Mouse (Mus musculus): ENCODE results near the gene Epha4.

The Epha4 gene

DNA sequence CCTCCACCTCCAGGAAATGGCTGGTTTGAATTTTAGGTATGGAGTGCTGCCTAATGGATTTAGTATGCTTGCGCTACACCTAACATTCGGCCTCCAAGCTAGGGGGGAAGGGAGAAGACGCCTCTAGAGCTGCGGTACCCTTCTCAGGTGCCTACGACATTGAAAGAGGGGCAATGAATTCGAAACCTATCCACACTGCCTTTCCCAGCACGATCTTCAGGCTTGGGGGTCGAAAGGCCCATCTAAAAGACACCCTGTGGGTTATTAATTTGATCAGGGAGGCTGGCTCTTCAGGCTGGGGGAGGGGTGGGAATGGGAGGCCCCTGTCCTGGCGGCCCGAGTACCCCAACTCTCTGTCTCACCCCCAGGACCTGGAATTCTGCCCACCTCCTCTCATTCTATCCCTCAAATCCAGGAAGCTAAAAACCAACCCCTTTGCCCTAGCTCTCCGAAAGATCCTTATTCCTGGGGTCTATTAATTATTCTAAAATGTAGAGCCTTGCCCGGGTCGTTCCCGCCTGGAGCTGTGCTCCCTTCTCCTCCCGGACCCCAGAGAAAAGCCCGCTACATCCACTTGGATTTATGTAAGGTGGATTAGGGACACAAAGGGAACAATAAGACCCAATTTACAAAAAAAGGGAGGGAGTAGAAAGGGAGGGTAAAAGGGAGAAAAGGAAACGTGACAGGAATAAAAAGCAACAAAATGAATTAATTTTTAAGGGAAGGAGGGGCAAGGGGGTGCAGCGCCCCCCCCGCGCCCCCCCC lies 2.3 kb downstream of the Epha4 start:
- DNase-seq (ENCODE audit: low read depth, low spot score), result no peak

- no peak for DNase-seq (ENCODE audit: low read depth, low spot score)
Measured at GRCm38 (mm10) chr1:77512059-77512407, 2.9 kb downstream of the Epha4 start.

DNA sequence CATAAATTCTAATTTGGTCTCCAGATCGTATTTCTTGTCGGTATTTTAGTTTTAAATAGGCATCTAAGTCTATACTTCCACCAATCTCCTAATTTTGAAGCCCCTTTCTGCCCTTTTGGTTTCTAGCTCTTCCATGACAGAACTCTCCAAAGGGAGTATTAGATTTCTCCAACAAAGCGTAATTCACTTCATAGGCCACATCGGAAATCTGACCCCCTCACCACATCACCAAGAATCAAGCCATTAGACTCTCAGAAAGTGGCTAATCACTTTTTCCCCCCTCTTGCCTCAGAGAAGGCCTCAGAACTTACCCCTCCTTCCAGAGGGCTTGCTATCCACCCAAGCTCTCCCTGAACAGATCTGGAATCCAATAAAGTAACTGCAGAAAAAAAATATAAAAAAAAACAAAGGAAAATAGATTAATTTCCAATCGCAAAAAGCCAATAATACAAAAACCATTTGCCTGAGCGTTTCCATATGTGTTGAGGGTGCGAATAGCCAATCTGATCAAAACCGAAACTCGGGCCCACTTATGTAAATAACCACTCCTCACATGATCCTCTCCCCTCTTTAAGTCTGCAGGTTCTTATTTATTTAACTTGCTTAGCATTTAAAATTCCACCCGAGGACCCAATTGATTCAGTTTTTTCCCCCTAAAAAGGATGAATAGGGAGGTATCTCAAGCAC lies 3.4 kb downstream of the Epha4 start:
- no peak for DNase-seq (ENCODE audit: low read depth, low spot score)

GRCm38 (mm10) chr1:77510623-77511022 lies 4.3 kb downstream of the Epha4 start:
- no peak for DNase-seq (ENCODE audit: low read depth, low spot score)

- DNase-seq (ENCODE audit: low read depth, low spot score), result no peak
Measured at GRCm38 (mm10) chr1:77506856-77507200, 8.1 kb downstream of the Epha4 start.

DNA sequence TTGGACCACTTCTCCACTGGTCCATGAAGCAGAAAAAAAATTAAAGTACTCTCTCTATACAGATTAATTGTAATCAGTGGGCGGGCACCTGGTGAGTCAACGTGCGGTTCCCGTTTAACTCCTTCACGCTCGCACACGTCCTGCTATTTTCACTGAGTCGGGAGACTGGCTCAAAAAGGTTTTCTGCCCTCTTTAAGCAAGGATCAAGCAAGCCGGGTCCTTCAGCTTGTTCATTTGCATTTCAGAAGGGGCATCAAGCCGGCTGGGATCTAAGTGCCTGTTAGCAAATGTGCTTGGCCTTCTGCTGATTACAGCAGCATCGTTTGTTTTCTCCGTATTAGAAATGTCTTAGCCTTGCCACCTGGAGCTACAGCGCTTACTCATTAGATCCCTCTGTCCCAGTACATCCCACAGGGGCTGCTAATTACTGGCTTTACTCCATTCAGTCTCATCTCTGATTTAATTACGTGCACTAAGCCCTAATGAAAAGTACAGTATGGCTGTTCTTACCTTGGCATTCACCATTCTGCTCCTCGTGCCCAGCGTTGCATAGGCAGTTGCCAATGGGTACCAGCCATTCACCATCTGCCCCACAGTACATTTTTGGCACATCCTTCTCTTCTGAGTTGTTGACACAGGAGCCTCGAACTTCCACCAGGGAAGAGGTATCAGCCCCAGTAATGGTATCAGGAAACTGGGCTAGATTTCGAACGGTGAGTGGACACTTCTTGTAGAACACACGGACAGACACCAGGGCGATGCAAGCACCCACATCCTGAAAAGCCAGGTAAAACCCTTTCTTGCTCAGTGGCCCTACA lies 8.6 kb downstream of the Epha4 start:
- no peak for DNase-seq (ENCODE audit: low read depth, low spot score)

DNA sequence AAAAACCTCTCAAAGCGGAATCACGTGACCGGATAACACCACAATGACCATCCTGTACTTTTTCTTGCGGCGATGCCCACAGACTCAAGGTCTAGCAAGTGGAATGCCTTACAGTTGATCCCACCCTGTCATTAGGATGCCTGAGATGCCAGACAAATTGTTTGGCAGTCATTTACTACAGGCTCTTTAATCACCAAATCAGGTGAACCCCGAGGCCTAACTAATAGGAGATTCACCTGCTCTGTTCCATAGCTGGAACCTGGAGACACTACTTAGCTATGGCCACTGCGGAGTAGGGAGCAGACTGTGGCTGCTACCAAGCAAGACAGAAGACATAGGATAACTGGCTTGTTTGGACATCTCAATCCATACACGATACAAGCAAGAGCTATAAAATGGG lies 9.6 kb downstream of the Epha4 start:
- DNase-seq (ENCODE audit: low read depth, low spot score), result no peak

GRCm38 (mm10) chr1:77504813-77505212 lies 10.1 kb downstream of the Epha4 start:
- no peak for DNase-seq (ENCODE audit: low read depth, low spot score)

- no peak for DNase-seq (ENCODE audit: low read depth, low spot score)
Measured at GRCm38 (mm10) chr1:77503711-77504181, 11.1 kb downstream of the Epha4 start.

DNA sequence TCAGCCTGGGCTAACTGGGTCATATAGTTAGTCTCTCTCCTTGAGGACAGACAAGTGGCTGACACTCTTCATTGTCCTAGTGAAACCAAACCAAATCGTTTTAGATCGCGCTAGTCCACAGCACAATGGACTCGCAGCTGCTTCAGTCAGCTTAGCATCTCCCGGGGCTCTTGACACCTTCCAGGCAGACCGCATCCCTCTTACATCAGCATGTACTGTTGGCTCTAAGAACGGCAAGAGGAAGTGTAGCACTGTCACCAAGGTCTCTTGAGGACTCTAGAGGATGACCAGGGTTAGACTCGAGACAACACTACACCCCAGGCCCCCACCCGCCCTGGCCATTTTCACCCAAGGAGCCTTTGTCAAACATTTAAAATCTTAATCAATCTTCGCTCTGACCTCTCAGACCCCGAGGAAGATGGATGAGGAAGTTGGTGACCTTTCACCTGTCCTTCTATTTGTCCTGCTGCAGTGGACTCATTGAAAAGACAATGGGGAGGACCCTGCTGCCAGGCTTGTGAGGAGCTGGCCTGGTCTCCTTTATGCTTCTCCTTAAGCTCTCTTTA lies 12.3 kb downstream of the Epha4 start:
- DNase-seq (ENCODE audit: low read depth, low spot score), result no peak

DNA sequence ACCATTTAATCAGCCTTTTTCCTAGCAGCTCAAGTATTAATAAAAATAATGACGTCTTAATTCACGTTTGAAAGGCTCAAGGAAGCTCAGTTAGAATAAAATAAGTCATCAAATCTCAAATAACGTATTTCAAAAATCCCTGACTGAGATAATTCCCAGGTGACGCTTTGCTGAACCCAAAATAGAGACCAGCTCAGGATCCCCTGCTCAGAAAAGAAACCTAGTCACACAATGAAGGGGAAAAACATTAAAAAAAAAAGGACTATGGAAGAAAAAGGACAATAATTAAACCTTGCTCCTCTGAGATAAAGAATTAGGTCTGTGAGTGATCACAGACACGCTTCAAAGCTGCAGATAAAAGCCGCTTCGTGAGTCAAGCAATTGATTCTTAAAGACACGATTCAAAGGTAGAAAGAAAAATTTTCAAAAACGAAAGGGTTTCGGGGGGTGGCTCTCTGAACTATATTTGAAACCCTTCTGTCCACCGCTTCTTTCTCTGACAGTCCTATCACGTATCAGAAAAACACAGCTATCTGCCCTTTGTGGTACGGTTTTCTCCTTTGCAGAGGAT lies 13.4 kb downstream of the Epha4 start:
- no peak for DNase-seq (ENCODE audit: low read depth, low spot score)

DNA sequence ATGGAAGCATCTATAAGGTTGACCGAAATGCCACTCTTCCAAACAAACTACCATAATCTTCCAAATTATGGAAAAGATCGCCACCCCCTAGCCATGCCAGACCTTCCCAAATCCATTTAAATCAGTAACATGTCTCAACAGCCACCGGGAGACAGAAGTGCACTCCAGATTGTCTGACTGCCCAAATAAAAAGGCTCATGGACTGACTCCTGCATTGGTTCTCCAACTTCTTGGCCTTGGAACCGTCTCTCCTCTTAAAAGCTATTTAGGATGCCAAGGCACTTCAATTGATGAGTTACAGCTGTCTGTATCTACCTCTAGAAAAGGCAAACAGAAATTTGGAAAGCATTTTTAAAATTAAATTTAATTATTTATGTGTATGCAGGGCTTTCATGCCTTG lies 17.4 kb downstream of the Epha4 start:
- DNase-seq (ENCODE audit: low read depth, low spot score), result no peak

DNA sequence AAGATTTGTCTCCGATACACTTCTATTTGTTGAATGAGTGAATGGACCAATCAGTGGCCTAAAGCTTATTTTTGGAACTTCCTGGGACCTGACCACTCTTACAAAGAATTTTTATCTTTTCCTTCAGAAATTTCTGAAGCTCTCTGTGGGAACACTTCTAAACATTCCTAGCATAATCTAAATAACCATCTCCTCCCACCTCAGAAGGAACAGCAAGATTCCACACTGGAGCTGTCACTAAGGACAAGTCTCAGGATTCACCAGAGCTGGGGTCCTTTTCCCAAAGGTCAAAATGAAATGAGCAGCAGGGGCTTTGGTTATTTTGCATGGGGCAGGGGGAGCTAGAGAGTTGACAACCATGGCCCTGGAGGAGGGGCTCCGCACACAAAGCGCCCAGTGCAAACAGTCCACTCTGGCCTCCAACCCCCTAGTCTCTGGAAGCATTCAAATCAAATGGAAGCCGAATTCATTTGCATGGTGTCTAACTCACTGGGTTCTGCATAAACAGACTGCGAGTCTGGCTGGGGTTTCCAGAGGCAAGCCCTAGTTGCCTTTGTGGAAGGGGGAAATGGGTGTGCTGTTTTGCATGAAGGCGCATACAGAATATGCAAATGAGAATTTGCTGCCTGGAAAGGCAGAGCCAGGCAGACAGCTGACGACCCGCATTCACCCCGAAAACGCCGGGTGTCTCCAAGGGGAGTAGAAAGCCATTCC lies 18.3 kb downstream of the Epha4 start:
- no peak for DNase-seq (ENCODE audit: low read depth, low spot score)

DNA sequence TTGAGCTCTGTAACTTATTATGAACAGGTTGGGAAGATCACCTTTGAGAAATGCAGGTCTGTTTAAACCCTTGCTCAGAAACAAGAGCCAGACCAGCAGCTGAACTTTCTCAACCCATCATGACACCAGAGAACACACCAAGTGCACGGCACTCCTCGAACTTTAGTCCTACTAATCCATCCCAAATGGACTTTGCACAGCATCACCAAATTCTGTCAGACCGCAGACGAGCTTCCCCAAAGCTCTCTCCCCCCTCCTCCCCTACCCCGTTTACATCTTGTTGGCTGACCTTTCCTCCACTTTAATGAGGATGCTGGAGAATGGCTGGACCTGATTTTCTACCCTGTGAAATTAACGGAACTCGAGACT lies 19.1 kb downstream of the Epha4 start:
- DNase-seq (ENCODE audit: low read depth, low spot score), result no peak

- no peak for DNase-seq (ENCODE audit: low read depth, low spot score)
Measured at GRCm38 (mm10) chr1:77495030-77495789, 19.7 kb downstream of the Epha4 start.

DNA sequence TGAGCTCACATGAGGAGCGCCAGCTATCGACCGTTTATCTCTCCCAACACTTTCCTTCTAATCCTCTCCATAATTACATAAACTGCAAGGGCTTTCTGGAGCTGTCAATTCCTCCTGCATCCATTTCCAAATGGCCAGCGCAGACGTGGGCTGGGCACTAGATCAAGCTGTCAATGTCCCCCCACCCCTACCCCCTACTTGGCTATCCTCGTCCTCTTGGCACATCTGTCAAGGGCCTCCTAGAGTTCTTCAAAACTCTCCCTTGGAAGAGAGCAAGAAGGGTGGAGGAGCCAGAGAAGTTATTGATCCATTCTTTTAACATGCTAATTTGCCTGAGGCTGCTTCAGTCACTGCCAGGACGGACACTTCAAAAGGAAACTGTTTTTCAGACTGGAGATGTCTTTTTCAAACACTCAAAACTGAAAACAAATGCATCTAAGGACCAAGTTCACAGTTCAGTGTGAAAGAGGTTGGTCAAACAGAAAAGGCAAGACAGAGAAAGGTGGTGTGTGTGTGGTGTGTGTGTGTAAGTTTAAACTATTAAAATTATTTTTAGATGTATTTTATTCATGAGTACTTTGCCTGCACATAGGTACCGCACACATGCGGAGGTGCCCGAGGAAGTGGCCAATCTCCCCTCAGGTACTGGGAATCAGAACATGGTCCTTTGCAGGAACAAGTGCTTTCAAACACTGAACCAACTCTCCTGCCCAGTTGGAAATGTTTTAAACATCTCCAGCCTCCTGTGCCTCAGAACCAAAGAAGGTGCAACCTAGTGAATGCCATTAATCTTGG lies 20.9 kb downstream of the Epha4 start:
- no peak for DNase-seq (ENCODE audit: low read depth, low spot score)

DNA sequence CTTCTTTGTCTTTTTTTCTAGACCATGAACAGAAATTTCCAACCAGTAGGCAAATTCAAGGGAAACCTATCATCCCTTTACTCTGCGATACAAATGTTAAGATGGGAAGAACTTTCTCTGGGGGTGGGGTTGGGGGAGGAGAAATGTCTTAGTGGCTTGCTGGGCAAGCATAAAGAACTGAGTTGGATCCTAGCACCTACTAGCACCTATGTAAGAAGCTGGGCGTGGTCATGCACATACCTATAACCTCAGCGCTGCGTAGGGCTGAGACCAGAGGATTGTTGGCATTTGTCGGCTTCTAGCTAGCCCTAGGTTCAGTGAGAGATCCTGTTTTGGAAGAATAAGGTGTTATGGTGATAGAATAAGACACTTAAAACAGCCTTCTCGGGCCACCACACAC lies 24.7 kb downstream of the Epha4 start:
- no peak for DNase-seq (ENCODE audit: low read depth, low spot score)

DNA sequence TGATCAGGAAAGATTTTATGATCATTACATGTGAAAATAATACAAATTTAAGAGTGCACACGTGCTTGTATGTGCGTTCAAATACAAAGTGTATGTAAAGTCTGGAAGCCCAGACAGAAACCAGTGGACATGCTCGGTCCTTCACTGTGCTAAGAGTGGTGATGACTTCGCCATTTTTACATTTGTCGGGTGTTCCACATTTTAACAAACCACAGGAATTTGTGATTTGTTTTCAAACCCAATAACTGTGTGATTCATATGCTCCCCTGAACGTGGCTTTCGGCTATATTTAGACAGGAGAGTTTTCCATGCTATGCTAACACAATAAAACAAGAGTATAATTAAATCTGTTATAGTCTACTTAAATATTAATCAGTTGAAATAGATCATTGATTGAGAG lies 25.5 kb downstream of the Epha4 start:
- no peak for DNase-seq (ENCODE audit: low read depth, low spot score)

GRCm38 (mm10) chr1:77487856-77488462 lies 26.9 kb downstream of the Epha4 start:
- DNase-seq (ENCODE audit: low read depth, low spot score), result no peak
